Mouse (Mus musculus): ENCODE data around the gene Tagln2. TPM values are rescaled to one million over a fixed set of nuclear protein-coding genes. Genes with fewer than 3 reads are reported as not detected.

Tagln2 gene
- polyA plus RNA-seq, 1 experiment from 2014 or later, result 251 TPM

DNA sequence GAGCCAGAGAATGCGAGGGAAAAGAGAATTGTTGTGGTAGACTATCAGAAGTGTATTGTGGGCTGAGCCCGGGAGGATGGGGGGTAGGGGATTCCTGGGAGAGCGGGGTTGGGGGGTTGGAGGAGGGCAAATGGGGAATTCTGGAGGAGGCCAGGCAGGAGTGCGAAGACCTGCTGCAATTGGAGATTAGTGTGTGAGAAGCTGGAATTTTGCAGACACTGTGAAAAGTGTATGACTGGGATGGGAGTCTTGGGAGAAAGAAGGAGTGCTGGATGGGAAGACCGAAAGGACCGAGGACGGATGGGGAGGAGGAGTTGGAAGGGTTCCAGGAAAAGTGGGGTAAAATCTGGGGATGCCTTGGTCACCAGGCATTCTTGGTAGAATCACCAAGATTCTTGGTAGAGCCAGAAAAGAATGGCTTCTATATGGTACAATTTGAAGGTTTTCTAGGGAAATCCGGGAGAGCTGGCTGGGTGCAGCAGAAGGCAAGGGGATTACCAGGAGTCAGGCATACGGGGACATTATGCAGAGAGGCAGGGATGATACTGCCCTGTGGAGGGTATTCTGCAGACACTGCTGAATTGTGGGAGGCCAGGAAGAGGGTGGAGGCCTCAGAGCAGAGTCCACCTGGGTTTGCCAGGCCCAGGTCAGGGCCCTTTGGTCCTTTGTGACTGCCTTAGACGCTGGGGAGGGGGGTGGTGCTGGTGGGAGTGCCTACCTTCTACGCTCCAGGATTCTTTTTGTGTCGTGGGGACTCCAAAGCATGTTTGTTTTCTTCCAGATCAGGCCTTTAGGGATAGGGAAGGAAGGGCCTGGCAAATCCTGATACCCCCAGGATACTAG is 17.1 kb upstream of the Tagln2 start:
- Histone ChIP-seq H3K4me3 (replicated peaks) (peak overlapping the region; percentile 71), H3K9ac (peak overlapping the region; percentile 55), H3K36me3 (peaks cover 20% of the 10 kb centered on the region), H3K4me2 (peak overlapping the region; percentile 83), H3K27me3 (no peaks in the 10 kb centered on the region), H3K9me3 (replicated peaks) (no peaks in the 10 kb centered on the region), H3K27ac (peak overlapping the region; percentile 84), H3K4me1 (peaks cover 55% of the 10 kb centered on the region)
- ATAC-seq (replicated peaks; ENCODE audit: low FRiP score), result peak; percentile 8; the same call in 1 of the 2 replicates
- WGBS, result 5% methylated on average over 12 of the region's 12 CpGs

DNA sequence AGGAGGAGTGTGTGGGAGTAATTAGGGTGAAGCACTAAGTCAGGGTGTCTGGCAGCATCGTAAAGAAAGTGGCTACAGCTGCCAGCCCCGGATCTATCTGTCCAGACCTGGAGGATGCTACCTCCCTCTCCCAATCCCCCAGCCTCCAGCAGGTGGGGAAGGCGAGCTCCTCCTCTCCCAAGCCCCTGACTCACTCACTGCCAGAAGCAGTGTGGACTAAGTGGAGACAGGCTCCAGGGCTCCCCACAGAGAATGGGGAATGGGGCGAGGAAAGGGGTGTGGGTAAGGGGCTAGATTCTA is 16.5 kb upstream of the Tagln2 start:
- Histone ChIP-seq H3K36me3 (peaks cover 21% of the 10 kb centered on the region), H3K4me2 (peak overlapping the region; percentile 83), H3K9me3 (replicated peaks) (no peaks in the 10 kb centered on the region), H3K27me3 (no peaks in the 10 kb centered on the region), H3K9ac (peak overlapping the region; percentile 55; the same call in 1 of the 2 replicates), H3K4me3 (replicated peaks) (peak overlapping the region; percentile 71), H3K4me1 (peaks cover 55% of the 10 kb centered on the region), H3K27ac (peak overlapping the region; percentile 84)
- WGBS, result 24% methylated on average over 4 of the region's 4 CpGs
- ATAC-seq (replicated peaks; ENCODE audit: low FRiP score), result peak; percentile 12

DNA sequence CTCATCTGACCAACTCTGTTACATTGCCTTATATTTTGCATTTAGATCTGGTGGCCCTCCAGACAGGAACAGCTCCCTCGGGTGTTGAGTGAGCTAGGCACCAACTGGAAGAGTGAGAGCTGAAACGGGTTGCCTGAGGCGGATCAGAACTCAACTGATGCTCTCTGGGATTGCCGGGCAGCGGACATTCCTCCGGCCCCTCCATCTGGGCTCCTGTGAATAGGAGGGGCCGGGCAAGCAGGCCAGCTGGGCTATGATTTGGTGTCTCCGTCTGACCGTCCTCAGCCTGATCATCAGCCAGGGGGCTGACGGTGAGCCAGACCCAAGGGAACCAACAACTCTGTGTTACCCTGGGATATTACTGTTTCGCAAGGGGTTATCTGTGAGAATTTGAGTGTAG is 15.6 kb upstream of the Tagln2 start:
- ATAC-seq (replicated peaks; ENCODE audit: low FRiP score), result no peak
- Histone ChIP-seq H3K9me3 (replicated peaks) (no peaks in the 10 kb centered on the region), H3K9ac (no peak overlapping the region), H3K27ac (no peak overlapping the region), H3K27me3 (no peaks in the 10 kb centered on the region), H3K4me2 (peak overlapping the region; percentile 83), H3K36me3 (peaks cover 21% of the 10 kb centered on the region), H3K4me3 (replicated peaks) (peak overlapping the region; percentile 71), H3K4me1 (peaks cover 55% of the 10 kb centered on the region)
- 47% methylated on average over 11 of the region's 11 CpGs for WGBS

DNA sequence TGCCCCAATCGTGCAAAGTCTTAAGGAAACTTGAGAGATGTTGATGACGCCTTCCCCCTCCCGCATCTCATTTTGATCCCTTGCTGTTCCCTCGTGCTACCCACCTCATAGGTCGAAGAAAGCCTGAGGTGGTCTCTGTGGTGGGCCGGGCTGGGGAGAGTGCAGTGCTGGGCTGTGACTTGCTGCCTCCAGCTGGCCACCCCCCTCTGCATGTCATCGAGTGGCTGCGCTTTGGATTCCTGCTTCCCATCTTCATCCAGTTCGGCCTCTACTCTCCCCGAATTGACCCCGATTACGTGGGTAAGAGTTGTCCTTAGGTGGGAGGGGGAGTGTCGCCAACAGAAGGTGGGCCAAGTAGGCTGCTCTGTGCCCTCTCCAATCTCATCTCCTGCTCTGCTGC is 15.2 kb upstream of the Tagln2 start:
- Histone ChIP-seq H3K4me2 (peak overlapping the region; percentile 83), H3K27ac (no peak overlapping the region), H3K9me3 (replicated peaks) (no peaks in the 10 kb centered on the region), H3K4me1 (peaks cover 55% of the 10 kb centered on the region), H3K27me3 (no peaks in the 10 kb centered on the region), H3K36me3 (peaks cover 21% of the 10 kb centered on the region), H3K4me3 (replicated peaks) (peak overlapping the region; percentile 71), H3K9ac (no peak overlapping the region)
- 58% methylated on average over 13 of the region's 13 CpGs for WGBS
- ATAC-seq (replicated peaks; ENCODE audit: low FRiP score), result no peak

DNA sequence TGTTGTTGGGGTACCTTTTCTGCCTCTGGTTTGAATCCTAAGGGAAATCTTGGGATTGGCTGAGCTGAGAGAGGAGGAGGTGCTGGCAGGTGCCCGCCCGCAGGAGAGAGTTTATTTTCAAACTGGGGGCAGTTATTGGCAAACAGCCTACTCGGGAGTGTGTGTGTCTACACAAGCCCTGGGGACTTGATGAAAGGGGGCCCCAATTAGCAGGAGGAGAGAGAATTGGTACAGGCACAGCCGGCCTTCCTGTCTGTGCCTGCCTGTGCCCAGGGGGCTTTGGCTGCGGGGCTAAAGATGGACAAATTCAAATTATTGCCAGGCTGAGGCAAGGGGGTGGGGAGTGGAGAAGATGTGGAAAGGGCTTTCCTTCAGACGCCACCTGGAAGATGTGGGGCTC is 14.0 kb upstream of the Tagln2 start:
- WGBS, result 36% methylated on average over 6 of the region's 6 CpGs
- Histone ChIP-seq H3K9ac (no peak overlapping the region), H3K27me3 (no peaks in the 10 kb centered on the region), H3K36me3 (peaks cover 21% of the 10 kb centered on the region), H3K4me1 (peaks cover 60% of the 10 kb centered on the region), H3K27ac (no peak overlapping the region), H3K9me3 (replicated peaks) (no peaks in the 10 kb centered on the region), H3K4me2 (0 out of 2 replicates have a peak overlapping the region, but pooled peaks have one; percentile 15), H3K4me3 (replicated peaks) (no peak overlapping the region)
- no peak for ATAC-seq (replicated peaks; ENCODE audit: low FRiP score)

DNA sequence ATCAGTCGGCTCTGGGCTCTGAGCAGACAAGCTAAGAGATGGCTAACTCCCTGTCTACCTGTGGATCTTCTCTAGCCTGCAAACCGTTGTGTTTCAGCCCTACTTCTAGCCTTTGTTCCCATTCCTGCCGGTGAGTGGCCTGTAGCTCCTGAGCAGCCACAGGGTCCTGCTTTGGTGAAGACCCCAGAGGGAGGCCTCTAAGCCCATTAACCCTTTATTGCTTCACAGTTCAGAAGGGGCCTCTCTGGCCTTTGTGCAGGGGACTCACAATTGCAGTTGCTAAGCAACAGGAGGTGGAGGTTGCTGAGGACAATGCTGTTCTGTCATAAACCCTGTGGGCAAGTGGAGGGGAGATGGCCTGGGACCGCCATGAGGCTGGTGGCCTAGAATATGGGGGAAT is 13.6 kb upstream of the Tagln2 start:
- Histone ChIP-seq H3K9ac (no peak overlapping the region), H3K36me3 (peaks cover 24% of the 10 kb centered on the region), H3K4me1 (peaks cover 56% of the 10 kb centered on the region), H3K4me3 (replicated peaks) (no peak overlapping the region), H3K4me2 (0 out of 2 replicates have a peak overlapping the region, but pooled peaks have one; percentile 15), H3K9me3 (replicated peaks) (no peaks in the 10 kb centered on the region), H3K27ac (no peak overlapping the region), H3K27me3 (no peaks in the 10 kb centered on the region)
- 33% methylated on average over 4 of the region's 4 CpGs for WGBS
- ATAC-seq (replicated peaks; ENCODE audit: low FRiP score), result no peak

DNA sequence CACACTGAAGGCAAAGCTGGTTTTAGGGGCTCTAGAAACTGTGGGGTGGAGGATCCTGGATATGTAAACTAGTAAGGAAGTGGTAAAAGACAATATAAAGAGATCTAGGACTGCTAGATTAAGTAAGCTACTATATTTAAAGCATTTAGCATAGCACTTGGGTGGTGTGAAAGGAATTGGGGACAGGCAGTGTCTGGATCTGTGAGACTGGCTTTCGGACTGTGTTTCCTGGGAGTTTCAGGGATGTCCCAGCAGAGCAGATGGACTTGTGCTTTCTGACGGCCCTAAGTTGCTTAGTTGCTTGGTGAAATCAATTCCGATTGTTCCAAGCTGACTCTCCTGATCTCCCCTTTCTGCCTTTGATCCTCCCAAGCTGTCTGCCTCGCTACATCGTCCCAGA is 13.2 kb upstream of the Tagln2 start:
- Histone ChIP-seq H3K4me3 (replicated peaks) (no peak overlapping the region), H3K4me2 (no peak overlapping the region), H3K9me3 (replicated peaks) (no peaks in the 10 kb centered on the region), H3K27ac (no peak overlapping the region), H3K27me3 (no peaks in the 10 kb centered on the region), H3K4me1 (peaks cover 52% of the 10 kb centered on the region), H3K9ac (no peak overlapping the region), H3K36me3 (peaks cover 28% of the 10 kb centered on the region)
- no peak for ATAC-seq (replicated peaks; ENCODE audit: low FRiP score)
- 64% methylated on average over 5 of the region's 5 CpGs for WGBS

DNA sequence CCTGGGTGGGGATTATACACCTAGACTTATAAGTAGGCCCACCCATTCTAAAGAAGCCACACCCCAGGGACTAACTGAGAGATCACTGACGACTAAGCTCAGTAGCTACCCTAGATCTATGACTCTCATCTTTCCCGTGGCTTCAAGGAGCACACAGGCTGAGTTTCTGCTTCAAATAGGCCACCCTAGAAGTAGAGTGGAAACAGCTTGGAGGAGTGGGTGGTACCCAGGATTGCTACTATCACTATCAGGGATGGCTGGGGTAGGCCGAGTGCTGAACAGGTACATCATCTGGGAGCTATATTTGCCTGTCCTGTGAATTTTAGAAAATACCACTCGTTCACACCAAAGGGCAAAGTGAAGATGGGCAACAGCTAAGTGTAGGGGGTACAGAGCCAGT is 12.0 kb upstream of the Tagln2 start:
- Histone ChIP-seq H3K4me3 (replicated peaks) (no peak overlapping the region), H3K4me2 (no peak overlapping the region), H3K36me3 (peaks cover 37% of the 10 kb centered on the region), H3K9me3 (replicated peaks) (no peaks in the 10 kb centered on the region), H3K9ac (no peak overlapping the region), H3K27ac (no peak overlapping the region), H3K4me1 (peaks cover 45% of the 10 kb centered on the region), H3K27me3 (no peaks in the 10 kb centered on the region)
- 73% methylated on average over 4 of the region's 4 CpGs for WGBS
- no peak for ATAC-seq (replicated peaks; ENCODE audit: low FRiP score)

DNA sequence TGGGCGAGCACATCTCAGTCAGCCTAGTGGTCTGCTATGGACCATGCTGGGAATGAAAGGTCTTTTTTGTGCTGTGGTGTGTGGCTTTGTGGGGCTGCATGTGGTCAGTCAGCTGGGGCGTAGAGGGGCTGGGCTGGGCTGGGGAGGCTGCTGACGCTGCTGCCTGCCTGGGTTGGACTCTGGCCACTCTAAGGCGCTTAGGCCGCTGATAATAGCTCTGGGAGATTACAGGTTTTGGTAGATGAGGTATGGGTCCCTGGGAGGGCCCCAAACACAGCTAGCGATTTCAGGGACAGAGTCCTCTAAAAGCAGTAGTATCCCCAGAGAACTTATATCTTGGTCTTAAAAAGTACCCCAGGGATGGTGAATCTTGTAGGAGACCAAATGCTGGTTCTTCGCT is 11.0 kb upstream of the Tagln2 start:
- 86% methylated on average over 7 of the region's 7 CpGs for WGBS
- Histone ChIP-seq H3K9me3 (replicated peaks) (no peaks in the 10 kb centered on the region), H3K4me3 (replicated peaks) (no peak overlapping the region), H3K4me2 (no peak overlapping the region), H3K4me1 (peaks cover 36% of the 10 kb centered on the region), H3K27ac (no peak overlapping the region), H3K36me3 (peaks cover 42% of the 10 kb centered on the region), H3K9ac (no peak overlapping the region), H3K27me3 (no peaks in the 10 kb centered on the region)
- no peak for ATAC-seq (replicated peaks; ENCODE audit: low FRiP score)

DNA sequence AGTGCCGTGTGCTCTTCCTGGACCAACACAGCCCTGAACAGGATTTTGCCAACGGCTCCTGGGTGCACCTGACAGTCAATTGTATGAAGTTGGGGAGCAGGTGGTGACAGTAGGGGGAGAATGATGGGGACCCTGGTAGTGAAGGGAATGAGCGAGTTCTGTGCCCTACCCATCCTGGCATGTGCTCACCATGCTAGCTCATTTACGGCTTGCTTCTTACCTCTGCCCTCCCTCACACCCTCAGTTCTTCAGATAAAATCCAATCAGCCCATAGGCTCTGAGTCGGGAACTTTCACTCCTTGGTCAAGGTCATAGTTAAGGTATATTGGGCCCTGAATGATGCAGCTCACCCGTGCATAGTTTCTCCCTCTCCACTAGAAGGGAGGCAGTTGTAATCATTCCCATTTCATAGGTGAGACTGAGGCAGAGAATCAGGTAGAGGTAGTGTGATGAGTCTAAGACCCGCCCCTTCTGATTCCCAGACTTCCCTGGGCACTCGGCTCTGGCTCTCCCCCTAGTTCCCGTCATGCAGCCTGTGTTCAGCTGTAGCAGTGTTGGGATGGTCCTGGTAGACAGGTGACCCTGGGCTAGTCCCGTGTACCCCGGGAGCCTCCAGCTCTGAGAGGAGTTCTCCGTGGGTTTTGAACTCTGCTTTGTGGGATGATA is 10.1 kb upstream of the Tagln2 start:
- Histone ChIP-seq H3K9ac (peak overlapping the region; percentile 31; the same call in 1 of the 2 replicates), H3K36me3 (peaks cover 50% of the 10 kb centered on the region), H3K27me3 (no peaks in the 10 kb centered on the region), H3K27ac (0 out of 2 replicates have a peak overlapping the region, but pooled peaks have one; percentile 3), H3K4me2 (peak overlapping the region; percentile 57), H3K9me3 (replicated peaks) (no peaks in the 10 kb centered on the region), H3K4me1 (peaks cover 27% of the 10 kb centered on the region), H3K4me3 (replicated peaks) (peak overlapping the region; percentile 33)
- 60% methylated on average over 12 of the region's 12 CpGs for WGBS
- ATAC-seq (replicated peaks; ENCODE audit: low FRiP score), result peak; percentile 61

DNA sequence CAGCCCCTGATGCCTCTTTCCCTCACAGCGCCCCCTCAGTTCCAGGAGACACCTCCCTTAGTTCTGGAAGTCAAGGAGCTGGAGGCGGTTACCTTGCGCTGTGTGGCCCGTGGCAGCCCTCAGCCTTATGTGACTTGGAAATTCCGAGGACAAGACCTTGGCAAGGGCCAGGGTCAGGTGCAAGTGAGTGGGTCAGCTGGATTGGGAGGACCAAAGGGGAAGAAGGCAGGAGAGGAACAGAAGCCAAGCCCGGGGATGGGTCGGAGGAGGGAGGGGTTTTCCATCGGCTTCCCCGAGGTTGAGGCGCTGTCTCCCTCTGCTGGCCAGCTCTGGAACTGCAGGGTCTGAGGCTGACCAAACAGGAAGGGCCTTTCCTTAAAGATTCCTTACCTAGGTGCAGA is 9.6 kb upstream of the Tagln2 start:
- H3K9ac ChIP-seq, result peak overlapping the region; percentile 31; the same call in 1 of the 2 replicates
- peaks cover 52% of the 10 kb centered on the region for H3K36me3 ChIP-seq
- no peaks in the 10 kb centered on the region for H3K9me3 ChIP-seq (replicated peaks)
- H3K4me1 ChIP-seq, result peaks cover 21% of the 10 kb centered on the region
- WGBS, result 15% methylated on average over 10 of the region's 10 CpGs
- H3K4me3 ChIP-seq (replicated peaks), result peak overlapping the region; percentile 33
- H3K4me2 ChIP-seq, result peak overlapping the region; percentile 57
- H3K27ac ChIP-seq, result 0 out of 2 replicates have a peak overlapping the region, but pooled peaks have one; percentile 3
- peak; percentile 62 for ATAC-seq (replicated peaks; ENCODE audit: low FRiP score)
- no peaks in the 10 kb centered on the region for H3K27me3 ChIP-seq

DNA sequence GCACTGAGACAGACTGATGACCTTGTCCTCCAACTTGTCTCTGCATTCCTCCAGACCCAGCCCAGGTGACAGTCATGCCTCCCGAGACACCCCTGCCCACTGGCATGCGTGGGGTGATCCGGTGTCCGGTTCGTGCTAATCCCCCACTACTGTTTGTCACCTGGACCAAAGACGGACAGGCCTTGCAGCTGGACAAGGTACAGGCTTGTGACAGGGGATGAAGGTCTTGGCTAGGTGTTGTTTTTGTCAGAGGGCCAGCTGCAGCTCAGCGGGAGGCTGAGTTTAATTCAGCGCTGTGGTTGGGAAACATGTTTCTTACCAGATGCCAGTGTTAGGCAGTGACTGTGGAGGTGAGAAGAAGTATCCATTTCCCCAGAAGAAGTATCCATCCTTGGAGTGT is 7.8 kb upstream of the Tagln2 start:
- Histone ChIP-seq H3K9me3 (replicated peaks) (no peaks in the 10 kb centered on the region), H3K9ac (no peak overlapping the region), H3K4me3 (replicated peaks) (no peak overlapping the region), H3K4me1 (peaks cover 6% of the 10 kb centered on the region), H3K27me3 (no peaks in the 10 kb centered on the region), H3K4me2 (no peak overlapping the region), H3K36me3 (peaks cover 57% of the 10 kb centered on the region), H3K27ac (no peak overlapping the region)
- no peak for ATAC-seq (replicated peaks; ENCODE audit: low FRiP score)
- 84% methylated on average over 8 of the region's 8 CpGs for WGBS
